ENCODE assay signal across 8 mouse cellular contexts in the genomic region with DNA sequence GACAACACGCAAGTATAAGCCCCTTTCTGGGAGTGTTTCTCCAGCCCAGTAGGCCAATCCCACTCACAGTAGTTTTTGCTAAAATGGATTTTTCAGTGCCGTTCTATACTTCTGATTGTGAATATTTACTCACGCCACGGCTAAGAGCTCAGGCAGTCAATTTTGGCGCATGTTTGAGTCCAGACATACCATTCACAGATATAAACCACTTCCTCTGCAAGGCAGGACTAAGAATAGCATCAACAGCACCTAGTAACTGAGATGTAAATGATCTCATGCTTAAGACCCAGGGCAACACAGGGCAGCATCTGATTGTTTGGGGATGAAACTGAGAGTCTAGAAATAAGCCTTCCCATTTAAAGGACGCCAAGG. TPM values are rescaled to one million over a fixed set of nuclear protein-coding genes. Genes with fewer than 3 reads are reported as not detected.
DNase-seq lines count a peak whose midpoint lies in the region; ATAC-seq lines count a peak whose summit lies in the region.

TSS of gene Tex9 (minus strand) at position 19 of the 372 bp plus-strand sequence.

- WGBS in heart, embryonic 10.5 days: 14% methylated on average over 6 of the region's 6 CpGs
- 10% methylated on average over 6 of the region's 6 CpGs for whole genome bisulfite sequencing in hindbrain, embryonic 14.5 days

- no peak for DNase-seq in heart, embryonic 10.5 days (ENCODE audit: low spot score)
- no peak for DNase-seq in heart, adult 18-20 months
- no peak for DNase-seq in urinary bladder, adult 2 months (ENCODE audit: low spot score)
- DNase-seq in urinary bladder, postnatal 4 days (ENCODE audit: low spot score in 2 of 2): no peak
- DNase-seq in hindbrain, embryonic 14.5 days (ENCODE audit: low spot score): peak; percentile 25
- no peak for DNase-seq in right cerebral cortex, postnatal 10 days (ENCODE audit: low spot score in 2 of 2)
- DNase-seq in retina, embryonic 14.5 days (ENCODE audit: low spot score): no peak

- H3K27ac ChIP-seq in heart, embryonic 10.5 days: peak within 1 kb of the TSS; percentile 93
- H3K27ac ChIP-seq in hindbrain, embryonic 14.5 days: peak within 1 kb of the TSS; percentile 89

- H3K36me3 ChIP-seq in heart, embryonic 10.5 days: no peaks in the 10 kb centered on the region
- H3K36me3 ChIP-seq in hindbrain, embryonic 14.5 days (replicated peaks; ENCODE audit: control insufficient read depth, insufficient read depth): no peaks in the 10 kb centered on the region

- H3K9ac ChIP-seq in hindbrain, embryonic 14.5 days: peak within 1 kb of the TSS; percentile 79

- peaks cover 15% of the 10 kb centered on the region for H3K4me1 ChIP-seq in heart, embryonic 10.5 days
- peaks cover 14% of the 10 kb centered on the region for H3K4me1 ChIP-seq in hindbrain, embryonic 14.5 days (replicated peaks; ENCODE audit: control insufficient read depth, insufficient read depth, low read length)

- peak within 1 kb of the TSS; percentile 71 for H3K4me2 ChIP-seq in hindbrain, embryonic 14.5 days (replicated peaks)

- no peaks in the 10 kb centered on the region for H3K27me3 ChIP-seq in heart, embryonic 10.5 days (ENCODE audit: insufficient read depth, poor library complexity, severe bottlenecking)
- H3K27me3 ChIP-seq in hindbrain, embryonic 14.5 days (ENCODE audit: control insufficient read depth, insufficient read depth, low read length): no peaks in the 10 kb centered on the region

- peak; percentile 53; the same call in 1 of the 2 replicates for ATAC-seq in hindbrain, embryonic 14.5 days (ENCODE audit: low FRiP score)
- peak; percentile 19; the same call in 1 of the 2 replicates for ATAC-seq in megakaryocyte-erythroid progenitor cell, adult 5-6 weeks (replicated peaks; ENCODE audit: low FRiP score, low TSS enrichment, poor library complexity, severe bottlenecking)

- H3K9me3 ChIP-seq in heart, embryonic 10.5 days: no peaks in the 10 kb centered on the region
- H3K9me3 ChIP-seq in hindbrain, embryonic 14.5 days (ENCODE audit: control insufficient read depth, low read length): no peaks in the 10 kb centered on the region

- peak within 1 kb of the TSS; percentile 82 for H3K4me3 ChIP-seq in heart, embryonic 10.5 days
- peak within 1 kb of the TSS; percentile 63 for H3K4me3 ChIP-seq in hindbrain, embryonic 14.5 days (replicated peaks; ENCODE audit: low read length)

RNA-seq across cellular contexts. Expression of gene Tex9, which starts in this region (rescaled TPM):
- 16.6 and 27.0 TPM in 2 replicates for polyA plus RNA-seq in heart, embryonic 10.5 days (2016; fragmentation: Nextera tagmentation; extraction: Ambion mirVana)
- total RNA-seq in heart, adult 18-20 months (2021): 1 to 10 TPM in 1 of 2 experiments, under 1 TPM in 1; 0.50 to 1.0 TPM
- polyA plus RNA-seq in urinary bladder, adult 2 months (2012; rRNA removed): 11.7 and 12.1 TPM in 2 replicates
- polyA plus RNA-seq in hindbrain, embryonic 14.5 days (2014; fragmentation: Nextera tagmentation; extraction: Ambion mirVana): 25.4 and 35.9 TPM in 2 replicates
- total RNA-seq in megakaryocyte-erythroid progenitor cell, adult 5-6 weeks (2014; fragmentation: Nextera tagmentation): 27.9 and 34.0 TPM in 2 replicates
- total RNA-seq in megakaryocyte-erythroid progenitor cell, adult 5-6 weeks (2017): 30.5 and 52.0 TPM in 2 replicates

Comparison
In these comparisons a context has a peak if more than half of its experiments do, and no peak if none do; other contexts are left out.
1. RNA of gene Tex9 (total RNA-seq): 27.9 to 52.0 TPM in megakaryocyte-erythroid progenitor cell, adult 5-6 weeks; 0.50 to 1.0 TPM in heart, adult 18-20 months; every median in the first group is over 10 times any median in the second.